Mouse (Mus musculus): ENCODE measurements around the gene Serinc5. TPM values are rescaled to one million over a fixed set of nuclear protein-coding genes. Genes with fewer than 3 reads are reported as not detected.

Serinc5 gene
- total RNA-seq (2023) = 10 to 100 TPM; 24.4 to 28.3 TPM

GRCm38 (mm10) chr13:92610311-92611221, at the start of gene Serinc5:
Gene Serinc5, plus strand, starts transcription at chr13:92611091.

GRCm38 (mm10) chr13:92576072-92576471, 34.8 kb upstream of the Serinc5 start, which contains the start of gene Spz1:
Gene Spz1, minus strand, starts transcription at chr13:92576172.

Other genes starting within 250 kb of the Serinc5 start
- gene Ankrd34b, start 185.2 kb upstream of the Serinc5 start, total RNA-seq (2023) = not detected
- gene Fam151b, start 127.1 kb upstream of the Serinc5 start, total RNA-seq (2023) = 1 to 10 TPM; 4.5 to 5.1 TPM
- 10 to 100 TPM; 12.4 to 14.2 TPM for gene Zfyve16, start 80.2 kb upstream of the Serinc5 start, total RNA-seq (2023)
- not detected for gene Spz1, start 34.9 kb upstream of the Serinc5 start, total RNA-seq (2023)
- gene Thbs4, start 183.7 kb downstream of the Serinc5 start, total RNA-seq (2023) = under 1 TPM; 0.13 to 0.20 TPM
- 1 to 10 TPM; 2.7 to 3.7 TPM for gene Mtx3, start 233.7 kb downstream of the Serinc5 start, total RNA-seq (2023)